Mouse (Mus musculus): ENCODE data around the gene Kank2.

Kank2 gene

GRCm38 (mm10) chr9:21798345-21799009, at the start of gene Kank2:
Gene Kank2, minus strand, starts transcription at chr9:21798744.
- peak; percentile 78 for DNase-seq (ENCODE audit: low spot score)

GRCm38 (mm10) chr9:21847926-21848325, 49.4 kb upstream of the Kank2 start:
- DNase-seq (ENCODE audit: low spot score), result no peak

- DNase-seq (ENCODE audit: low spot score), result no peak
These were observed 48.9 kb upstream of the Kank2 start for GRCm38 (mm10) chr9:21847425-21847824.

- no peak for DNase-seq (ENCODE audit: low spot score)
These were observed 48.3 kb upstream of the Kank2 start for GRCm38 (mm10) chr9:21846755-21847341.

GRCm38 (mm10) chr9:21845381-21846080, 47.0 kb upstream of the Kank2 start:
- no peak for DNase-seq (ENCODE audit: low spot score)

- DNase-seq (ENCODE audit: low spot score), result no peak
These were observed 44.5 kb upstream of the Kank2 start for GRCm38 (mm10) chr9:21843086-21843485.

- no peak for DNase-seq (ENCODE audit: low spot score)
These were observed 43.8 kb upstream of the Kank2 start for GRCm38 (mm10) chr9:21842391-21842790.

GRCm38 (mm10) chr9:21841340-21841739, 42.8 kb upstream of the Kank2 start:
- DNase-seq (ENCODE audit: low spot score), result no peak

- no peak for DNase-seq (ENCODE audit: low spot score)
These were observed 41.7 kb upstream of the Kank2 start for GRCm38 (mm10) chr9:21840115-21840787.

GRCm38 (mm10) chr9:21837690-21838089, 39.1 kb upstream of the Kank2 start:
- DNase-seq (ENCODE audit: low spot score), result no peak

- DNase-seq (ENCODE audit: low spot score), result peak; percentile 64
These were observed 36.8 kb upstream of the Kank2 start, which contains the start of gene Angptl8 for GRCm38 (mm10) chr9:21835258-21835912. Gene Angptl8, plus strand, starts transcription at chr9:21835510.

GRCm38 (mm10) chr9:21831558-21832240, 33.2 kb upstream of the Kank2 start:
- DNase-seq (ENCODE audit: low spot score), result no peak

- no peak for DNase-seq (ENCODE audit: low spot score)
These were observed 32.4 kb upstream of the Kank2 start for GRCm38 (mm10) chr9:21830936-21831335.

- DNase-seq (ENCODE audit: low spot score), result no peak
These were observed 31.9 kb upstream of the Kank2 start for GRCm38 (mm10) chr9:21830461-21830850.

- no peak for DNase-seq (ENCODE audit: low spot score)
These were observed 31.4 kb upstream of the Kank2 start for GRCm38 (mm10) chr9:21829834-21830460.

GRCm38 (mm10) chr9:21824366-21824765, 25.8 kb upstream of the Kank2 start:
- DNase-seq (ENCODE audit: low spot score), result no peak

- no peak for DNase-seq (ENCODE audit: low spot score)
These were observed 25.4 kb upstream of the Kank2 start for GRCm38 (mm10) chr9:21823957-21824356.

GRCm38 (mm10) chr9:21822686-21823085, 24.1 kb upstream of the Kank2 start:
- no peak for DNase-seq (ENCODE audit: low spot score)

GRCm38 (mm10) chr9:21820183-21820582, 21.6 kb upstream of the Kank2 start:
- DNase-seq (ENCODE audit: low spot score), result no peak

GRCm38 (mm10) chr9:21819181-21819729, 20.7 kb upstream of the Kank2 start:
- DNase-seq (ENCODE audit: low spot score), result no peak

GRCm38 (mm10) chr9:21818561-21818960, 20.0 kb upstream of the Kank2 start:
- DNase-seq (ENCODE audit: low spot score), result no peak

Data from ovary, adult 18-20 months (tissue).